In the genomic region with DNA sequence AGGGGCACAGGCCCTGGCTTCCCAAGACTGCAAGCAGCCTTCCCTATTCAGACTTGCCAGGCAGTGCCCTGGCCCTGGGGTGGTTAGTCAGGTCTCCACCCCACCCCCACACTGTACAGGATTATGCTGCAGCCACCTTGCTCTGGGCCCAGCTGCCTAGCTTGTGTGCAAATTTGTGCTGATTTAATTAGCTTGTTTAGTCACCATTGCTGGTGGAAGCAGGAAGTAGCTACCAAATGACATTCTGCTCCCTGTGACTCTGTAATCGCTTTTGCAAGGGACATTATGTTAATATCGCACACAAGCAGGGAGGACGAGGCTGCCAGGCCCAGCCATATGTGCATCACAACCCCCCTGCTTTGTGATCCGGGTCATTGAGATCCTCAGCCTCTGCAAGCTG, we compare ENCODE assay signal across 8 mouse cellular contexts.
DNase-seq lines count a peak whose midpoint lies in the region; ATAC-seq and TF ChIP-seq lines count a peak whose summit lies in the region.

No protein-coding gene starts in this region.

- H3K9me3 ChIP-seq in forebrain, postnatal 0 days (ENCODE audit: low read length), result no peaks in the 10 kb centered on the region
- H3K9me3 ChIP-seq in stomach, embryonic 15.5 days, result no peaks in the 10 kb centered on the region

- TF ChIP-seq CTCF in forebrain, postnatal 0 days (IDR thresholded peaks at IDR 0.05; ENCODE audit: low read depth), result no peak

- no peaks in the 10 kb centered on the region for H3K27me3 ChIP-seq in forebrain, postnatal 0 days (ENCODE audit: insufficient read depth, low read length)
- no peaks in the 10 kb centered on the region for H3K27me3 ChIP-seq in stomach, embryonic 15.5 days (replicated peaks)

- no peak overlapping the region for H3K9ac ChIP-seq in forebrain, postnatal 0 days
- no peak overlapping the region for H3K9ac ChIP-seq in stomach, embryonic 15.5 days

- H3K4me1 ChIP-seq in forebrain, postnatal 0 days (ENCODE audit: insufficient read depth), result no peaks in the 10 kb centered on the region
- peaks cover 3% of the 10 kb centered on the region; the same call in 1 of the 2 replicates for H3K4me1 ChIP-seq in stomach, embryonic 15.5 days

- no peak overlapping the region for H3K4me3 ChIP-seq in forebrain, postnatal 0 days (ENCODE audit: low read depth, low read length)
- no peak overlapping the region for H3K4me3 ChIP-seq in stomach, embryonic 15.5 days (replicated peaks)

- no peak overlapping the region for H3K27ac ChIP-seq in forebrain, postnatal 0 days (ENCODE audit: low read depth, low read length)
- no peak overlapping the region; the same call in 1 of the 2 replicates for H3K27ac ChIP-seq in stomach, embryonic 15.5 days

- intact Hi-C loops in left cerebral cortex, postnatal 4 days (cut with DNase I), result no loop called here

- no peak overlapping the region for H3K4me2 ChIP-seq in forebrain, postnatal 0 days (ENCODE audit: low read depth)
- no peak overlapping the region for H3K4me2 ChIP-seq in stomach, embryonic 15.5 days

- peak; percentile 78 for ATAC-seq in forebrain, postnatal 0 days
- ATAC-seq in stomach, embryonic 15.5 days (ENCODE audit: insufficient read depth, low FRiP score, low read depth), result peak; percentile 28; the same call in 1 of the 2 replicates

- 12% methylated on average over 4 of the region's 4 CpGs for WGBS in forebrain, postnatal 0 days
- WGBS in stomach, embryonic 15.5 days, result 55% methylated on average over 4 of the region's 4 CpGs

- H3K36me3 ChIP-seq in forebrain, postnatal 0 days (ENCODE audit: insufficient read depth), result no peaks in the 10 kb centered on the region
- H3K36me3 ChIP-seq in stomach, embryonic 15.5 days, result no peaks in the 10 kb centered on the region

- peak; percentile 67 for DNase-seq in left cerebral cortex, postnatal 4 days
- no peak for DNase-seq in left cerebral cortex, adult 18-20 months (ENCODE audit: low spot score in 2 of 2)
- DNase-seq in forebrain, postnatal 0 days, result no peak
- peak; percentile 66 to 85 for DNase-seq in kidney, postnatal 25 days
- no peak for DNase-seq in gastrocnemius, adult 8-10 months (ENCODE audit: low spot score in 2 of 2)
- DNase-seq in lung, postnatal 4 days, result no peak
- DNase-seq in natural killer cell, adult 2 months (ENCODE audit: low spot score in 2 of 2), result no peak

Comparison
In these comparisons a context has a peak if more than half of its experiments do, and no peak if none do; other contexts are left out.
1. DNase-seq: peak in left cerebral cortex, postnatal 4 days (single experiment) and kidney, postnatal 25 days (2 of 2); none in left cerebral cortex, adult 18-20 months (0 of 2), forebrain, postnatal 0 days (single experiment), gastrocnemius, adult 8-10 months (0 of 2), lung, postnatal 4 days (0 of 2) and natural killer cell, adult 2 months (0 of 2).